Mouse (Mus musculus) liver, embryonic 16.5 days (tissue): ENCODE data around the gene Npc1l1. TPM values are rescaled to one million over a fixed set of nuclear protein-coding genes. Genes with fewer than 3 reads are reported as not detected.
"Not testable (repeated sequence)": the region's sequence is repeated elsewhere in the genome, so short reads cannot be mapped to it uniquely, and the experiment has no call there.

Source experiments
- ATAC-seq: fragments of 200-750 bp; cut with Nextera tagmentation; 2 replicates; pipeline ENCODE4 v1.8.0; 2017; ENCODE audit warnings: low read depth, mild to moderate bottlenecking, moderate number of reproducible peaks, moderate library complexity
- H3K27ac ChIP-seq: fragments of 300-500 bp; sonication (generic); 2 replicates; pipeline ENCODE4 v1.5.1; 2014; ENCODE audit warnings: mild to moderate bottlenecking, low read length
- H3K27me3 ChIP-seq: fragments of 300-500 bp; sonication (generic); 2 replicates; pipeline ENCODE4 v1.6.1; 2014; ENCODE audit warnings: low read depth, low read length, mixed read lengths; ENCODE audit not compliant: control insufficient read depth, insufficient read depth
- H3K36me3 ChIP-seq: fragments of 300-500 bp; sonication (generic); 2 replicates; pipeline ENCODE4 v1.6.1; 2014; ENCODE audit warnings: mild to moderate bottlenecking; ENCODE audit not compliant: control insufficient read depth, insufficient read depth
- H3K4me1 ChIP-seq: fragments of 300-500 bp; sonication (generic); 2 replicates; pipeline ENCODE4 v1.6.1; 2014; ENCODE audit warnings: low read depth, low read length, mixed read lengths; ENCODE audit not compliant: control insufficient read depth
- H3K4me2 ChIP-seq: fragments of 300-500 bp; sonication (generic); 2 replicates; pipeline ENCODE4 v1.6.1; 2014; ENCODE audit warnings: low read depth, low read length, mixed read lengths
- H3K4me3 ChIP-seq: fragments of 300-500 bp; sonication (generic); 2 replicates; pipeline ENCODE4 v1.5.1; 2014; ENCODE audit warnings: low read depth, mild to moderate bottlenecking, low read length
- H3K9ac ChIP-seq: fragments of 300-500 bp; sonication (generic); 2 replicates; pipeline ENCODE4 v1.6.1; 2014; ENCODE audit warnings: low read depth, low read length
- H3K9me3 ChIP-seq: fragments of 300-500 bp; sonication (generic); replicated peaks from 2 replicates; pipeline ENCODE4 v1.6.1; 2016; ENCODE audit warnings: low read length; ENCODE audit not compliant: control insufficient read depth
- WGBS: fragments of 180-500 bp; shearing (Covaris S2); extraction: QIAGEN DNeasy Blood & Tissue Kit; methylation state at CpG from one replicate; pipeline ENCODE4 v1.1.7; 2014; ENCODE audit not compliant: insufficient replicate concordance; 5-methylcytosine and 5-hydroxymethylcytosine counted together
- polyA plus RNA-seq: library from polyadenylated mRNA; unstranded; fragments of >200 nt; fragmentation: Nextera tagmentation; extraction: Ambion mirVana; gene quantifications from 2 replicates; pipeline ENCODE4 v1.2.1, GENCODE M21; 2015

Npc1l1 gene
- polyA plus RNA-seq, 1 experiment from 2014 or later = 0.26 TPM

- WGBS = 75% methylated on average over 7 of the region's 7 CpGs
- no peak for ATAC-seq
These were observed 29.5 kb upstream of the Npc1l1 start for GRCm38 (mm10) chr11:6259413-6259812.

GRCm38 (mm10) chr11:6256490-6257072, 26.6 kb upstream of the Npc1l1 start:
- Histone ChIP-seq H3K9ac (no peak overlapping the region), H3K27ac (no peak overlapping the region), H3K4me2 (no peak overlapping the region), H3K36me3 (peaks cover 20% of the 10 kb centered on the region), H3K9me3 (no peaks in the 10 kb centered on the region), H3K27me3 (no peaks in the 10 kb centered on the region), H3K4me3 (no peak overlapping the region), H3K4me1 (no peaks in the 10 kb centered on the region)
- no peak for ATAC-seq
- WGBS = 63% methylated on average over 6 of the region's 6 CpGs

More at GRCm38 (mm10) chr11:6259413-6259812, 29.5 kb upstream of the Npc1l1 start:
- H3K4me1 ChIP-seq = no peaks in the 10 kb centered on the region
- H3K4me2 ChIP-seq = no peak overlapping the region
- no peak overlapping the region for H3K4me3 ChIP-seq
- no peak overlapping the region for H3K27ac ChIP-seq
- no peaks in the 10 kb centered on the region for H3K9me3 ChIP-seq
- H3K27me3 ChIP-seq = no peaks in the 10 kb centered on the region
- H3K9ac ChIP-seq = no peak overlapping the region
- peaks cover 31% of the 10 kb centered on the region for H3K36me3 ChIP-seq

GRCm38 (mm10) chr11:6254602-6255001, 24.7 kb upstream of the Npc1l1 start:
- not testable (repeated sequence) for H3K4me2 ChIP-seq, H3K9ac ChIP-seq, H3K9me3 ChIP-seq, H3K27me3 ChIP-seq, H3K4me3 ChIP-seq, H3K4me1 ChIP-seq, H3K27ac ChIP-seq, ATAC-seq
- 67% methylated on average over 2 of the region's 2 CpGs for WGBS
- H3K36me3 ChIP-seq = peaks cover 13% of the 10 kb centered on the region

GRCm38 (mm10) chr11:6252824-6253223, 22.9 kb upstream of the Npc1l1 start:
- H3K27ac ChIP-seq = no peak overlapping the region
- H3K36me3 ChIP-seq = peaks cover under 1% of the 10 kb centered on the region; the same call in 1 of the 2 replicates
- no peak overlapping the region for H3K4me3 ChIP-seq
- WGBS = 65% methylated on average over 4 of the region's 4 CpGs
- no peak for ATAC-seq
- no peak overlapping the region for H3K9ac ChIP-seq
- H3K4me1 ChIP-seq = no peaks in the 10 kb centered on the region
- H3K27me3 ChIP-seq = no peaks in the 10 kb centered on the region
- H3K9me3 ChIP-seq = no peaks in the 10 kb centered on the region
- no peak overlapping the region for H3K4me2 ChIP-seq

- no peaks in the 10 kb centered on the region for H3K36me3 ChIP-seq
- 75% methylated on average over 5 of the region's 5 CpGs for WGBS
These were observed 22.3 kb upstream of the Npc1l1 start for GRCm38 (mm10) chr11:6252248-6252647.

GRCm38 (mm10) chr11:6244707-6245106, 14.8 kb upstream of the Npc1l1 start:
- Histone ChIP-seq H3K27me3 (no peaks in the 10 kb centered on the region), H3K27ac (no peak overlapping the region), H3K9me3 (no peaks in the 10 kb centered on the region), H3K9ac (no peak overlapping the region), H3K4me2 (no peak overlapping the region), H3K4me1 (no peaks in the 10 kb centered on the region), H3K4me3 (no peak overlapping the region), H3K36me3 (no peaks in the 10 kb centered on the region)
- WGBS = 55% methylated on average over 19 of the region's 19 CpGs
- no peak for ATAC-seq

More at GRCm38 (mm10) chr11:6252248-6252647, 22.3 kb upstream of the Npc1l1 start:
- Histone ChIP-seq H3K27me3 (no peaks in the 10 kb centered on the region), H3K9ac (no peak overlapping the region), H3K4me2 (no peak overlapping the region), H3K4me1 (no peaks in the 10 kb centered on the region), H3K4me3 (no peak overlapping the region), H3K27ac (no peak overlapping the region), H3K9me3 (no peaks in the 10 kb centered on the region)
- ATAC-seq = no peak

- Histone ChIP-seq H3K27ac (no peak overlapping the region), H3K9ac (no peak overlapping the region), H3K4me2 (no peak overlapping the region), H3K9me3 (peaks cover 7% of the 10 kb centered on the region), H3K4me3 (no peak overlapping the region), H3K36me3 (no peaks in the 10 kb centered on the region), H3K4me1 (no peaks in the 10 kb centered on the region), H3K27me3 (no peaks in the 10 kb centered on the region)
- 63% methylated on average over 4 of the region's 4 CpGs for WGBS
- no peak for ATAC-seq
These were observed 3.1 kb upstream of the Npc1l1 start for GRCm38 (mm10) chr11:6233025-6233424.

- no peak overlapping the region for H3K27ac ChIP-seq
- H3K4me2 ChIP-seq = no peak overlapping the region
- 60% methylated on average over 14 of the region's 14 CpGs for WGBS
- H3K4me3 ChIP-seq = no peak overlapping the region
- H3K36me3 ChIP-seq = no peaks in the 10 kb centered on the region
- no peaks in the 10 kb centered on the region for H3K9me3 ChIP-seq
- no peak for ATAC-seq
- no peaks in the 10 kb centered on the region for H3K27me3 ChIP-seq
- no peaks in the 10 kb centered on the region for H3K4me1 ChIP-seq
- H3K9ac ChIP-seq = no peak overlapping the region
These were observed 5.3 kb downstream of the Npc1l1 start for GRCm38 (mm10) chr11:6224541-6225229.

GRCm38 (mm10) chr11:6222187-6222586, 7.8 kb downstream of the Npc1l1 start:
- Histone ChIP-seq H3K27ac (no peak overlapping the region), H3K4me3 (no peak overlapping the region), H3K9ac (no peak overlapping the region), H3K9me3 (no peaks in the 10 kb centered on the region), H3K36me3 (no peaks in the 10 kb centered on the region), H3K27me3 (no peaks in the 10 kb centered on the region), H3K4me1 (no peaks in the 10 kb centered on the region), H3K4me2 (no peak overlapping the region)
- WGBS = 81% methylated on average over 10 of the region's 10 CpGs
- no peak for ATAC-seq
